Mouse (Mus musculus) lung, postnatal 25 days (tissue): Measurements from ENCODE around the gene Bmp6.

Experiments used
- DNase-seq: peaks from one replicate; pipeline ENCODE4 v3.0.0; 2022; ENCODE audit warnings: low spot score

Gene Bmp6

DNA sequence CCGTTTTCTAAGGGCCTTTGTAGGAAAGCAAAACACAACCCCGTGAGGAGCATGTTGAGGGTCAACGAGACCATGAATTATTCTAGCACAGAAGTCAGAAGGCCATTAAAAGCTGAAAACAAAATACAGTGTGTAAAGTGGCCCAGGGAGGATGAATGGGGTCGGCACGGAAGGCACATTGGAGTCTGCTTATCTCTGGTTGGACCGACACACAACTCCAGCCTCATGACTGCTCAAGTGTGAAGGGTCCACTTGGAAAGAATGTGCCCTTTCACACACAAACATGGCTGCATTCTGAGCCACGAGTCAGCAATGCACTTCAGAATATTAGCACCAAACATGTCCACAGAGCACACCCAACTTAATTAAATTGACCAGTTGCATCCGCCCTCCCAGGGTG lies 84.8 kb downstream of the Bmp6 start:
- no peak for DNase-seq

DNA sequence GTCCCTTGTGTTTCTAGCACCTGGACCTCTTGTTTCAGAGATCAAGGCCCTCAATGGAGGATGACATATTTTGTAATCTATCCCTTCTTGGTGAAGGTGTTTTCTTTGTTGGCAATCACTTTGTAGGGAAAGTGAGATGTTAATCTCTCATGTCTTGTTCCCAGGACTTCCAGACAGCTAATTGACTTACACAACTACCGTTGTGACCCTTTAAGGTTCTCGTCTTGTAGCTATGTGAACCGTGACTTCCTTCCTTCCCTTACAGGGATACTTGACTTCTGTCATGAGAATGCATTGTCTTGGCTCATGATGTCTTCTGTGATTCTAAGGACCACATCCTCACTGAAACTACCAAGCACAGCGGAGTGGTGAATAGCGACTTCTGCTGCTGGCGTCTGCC lies 85.2 kb downstream of the Bmp6 start:
- no peak for DNase-seq

DNA sequence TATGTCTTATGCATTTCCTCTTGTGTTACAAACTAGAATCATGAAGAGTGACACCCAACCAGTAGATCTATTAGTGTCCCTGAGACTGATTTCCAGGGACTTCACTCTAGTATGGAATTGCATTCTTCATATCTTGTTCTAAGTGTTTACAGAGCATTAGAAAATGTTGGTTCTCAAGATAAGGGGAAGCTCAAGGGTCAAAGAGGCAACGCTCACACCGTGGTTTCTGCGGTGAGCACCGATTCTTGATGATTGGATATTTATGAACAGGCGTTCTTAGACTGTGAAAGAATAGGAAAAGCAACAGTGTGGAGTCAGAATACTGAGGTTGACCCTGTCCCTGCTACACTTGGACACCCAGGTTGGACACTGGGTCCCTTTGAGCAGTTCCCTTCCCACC lies 89.9 kb downstream of the Bmp6 start:
- DNase-seq, result no peak

DNA sequence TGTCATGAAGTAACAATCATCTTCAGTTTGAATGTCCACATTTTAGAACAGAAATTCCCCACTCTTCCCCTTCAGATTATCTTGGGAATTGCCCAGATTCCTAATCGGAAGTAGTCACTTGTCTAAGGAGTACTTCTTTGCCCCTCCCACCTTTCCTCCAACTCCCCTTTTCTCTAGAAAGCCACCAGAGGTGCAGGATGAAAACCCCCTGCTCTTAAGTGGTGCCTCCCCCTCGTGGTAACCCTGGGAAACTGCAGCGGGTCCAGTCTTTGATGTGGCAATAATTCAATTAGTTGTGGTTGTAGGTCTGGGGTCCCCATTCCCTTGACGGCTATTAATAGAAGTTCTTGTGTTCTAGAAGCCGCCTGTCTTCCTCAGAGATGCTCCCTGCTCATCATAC lies 93.0 kb downstream of the Bmp6 start:
- peak; percentile 25 for DNase-seq

DNA sequence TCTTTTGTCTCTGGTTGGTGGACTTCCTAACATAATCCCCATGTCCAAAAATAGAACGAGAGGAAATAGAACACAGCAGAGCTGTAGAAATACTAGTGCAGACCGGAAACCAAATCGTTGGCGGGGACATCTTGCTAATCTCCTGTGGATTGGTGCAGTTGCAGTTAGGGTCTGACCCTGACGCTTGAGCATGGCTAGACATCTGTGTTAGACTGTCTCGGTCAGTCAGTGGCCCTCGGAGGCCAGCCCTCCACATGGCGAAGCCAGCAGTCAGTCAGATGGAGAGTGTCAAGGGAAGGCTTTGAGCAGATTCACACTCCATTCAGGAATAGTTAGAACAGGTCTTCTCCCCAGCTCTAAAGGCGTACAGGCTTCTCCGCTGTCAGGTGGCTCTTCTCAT lies 95.3 kb downstream of the Bmp6 start:
- no peak for DNase-seq

DNA sequence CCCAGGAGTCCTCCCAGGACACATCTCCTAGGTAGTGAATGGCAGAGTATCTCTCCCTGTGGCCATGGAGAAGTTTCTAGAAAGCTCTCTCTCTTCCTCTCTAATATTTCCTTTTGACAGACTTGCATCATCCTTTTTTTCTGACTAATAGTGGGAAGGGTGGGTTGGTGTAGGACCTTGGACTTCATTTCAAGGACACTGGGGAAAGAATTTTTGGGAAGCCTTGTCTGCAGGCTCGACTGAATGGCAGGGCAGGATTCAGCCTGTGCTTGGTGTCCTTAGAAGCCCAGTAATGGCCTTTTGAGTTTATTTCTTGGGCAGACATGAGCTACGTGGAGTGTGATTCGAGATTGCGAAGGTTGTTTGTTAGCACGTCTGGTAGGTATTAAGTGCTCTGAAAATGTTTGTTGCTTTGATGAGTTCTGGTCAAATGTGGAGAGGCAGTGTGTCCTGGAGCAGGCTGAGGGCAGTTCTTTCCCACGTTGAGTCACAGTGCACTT lies 103.7 kb downstream of the Bmp6 start:
- DNase-seq, result no peak

DNA sequence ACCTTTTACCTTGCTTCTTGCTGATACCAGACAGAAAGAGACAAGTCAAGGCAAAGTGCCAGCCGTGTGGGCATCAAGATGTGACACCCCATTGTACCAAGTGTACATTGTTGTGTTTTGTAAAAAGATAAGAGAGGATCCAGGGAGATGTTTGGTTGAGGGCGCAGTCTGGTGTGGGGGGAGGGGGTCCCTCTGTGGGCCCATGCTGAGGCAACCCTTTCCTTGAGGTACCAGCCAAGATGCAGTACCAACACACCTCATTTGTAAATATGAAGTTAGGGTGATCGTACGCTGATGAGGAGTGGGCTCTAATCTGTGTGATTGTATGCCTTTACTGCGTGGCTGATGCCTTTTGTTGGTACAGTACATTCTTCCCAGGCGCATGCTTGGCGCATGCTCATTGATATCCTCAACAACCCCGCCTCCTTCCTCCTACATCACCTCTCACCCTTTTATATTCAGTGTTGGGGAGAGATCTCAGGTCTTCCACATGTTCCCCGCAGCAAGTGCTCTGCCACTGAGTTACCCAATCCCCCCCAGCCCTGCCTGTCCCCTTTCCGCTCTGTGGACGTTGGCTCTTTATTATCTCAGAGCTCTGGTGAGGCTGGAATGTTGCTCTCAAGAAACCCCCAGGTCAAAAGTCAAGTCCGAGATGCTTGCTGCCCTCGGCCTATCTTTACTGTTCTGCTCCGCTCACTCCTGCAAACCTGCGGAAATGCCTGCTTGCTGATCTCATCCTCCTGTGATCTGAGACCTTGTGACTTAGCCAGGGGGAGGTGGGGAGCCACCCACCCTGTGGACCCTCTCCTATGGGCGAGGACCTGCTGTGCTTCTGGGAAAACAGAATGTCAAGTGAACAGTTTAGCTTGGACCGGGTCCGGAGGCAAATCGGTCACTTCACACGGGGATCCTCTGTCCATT lies 105.4 kb downstream of the Bmp6 start:
- DNase-seq, result no peak

DNA sequence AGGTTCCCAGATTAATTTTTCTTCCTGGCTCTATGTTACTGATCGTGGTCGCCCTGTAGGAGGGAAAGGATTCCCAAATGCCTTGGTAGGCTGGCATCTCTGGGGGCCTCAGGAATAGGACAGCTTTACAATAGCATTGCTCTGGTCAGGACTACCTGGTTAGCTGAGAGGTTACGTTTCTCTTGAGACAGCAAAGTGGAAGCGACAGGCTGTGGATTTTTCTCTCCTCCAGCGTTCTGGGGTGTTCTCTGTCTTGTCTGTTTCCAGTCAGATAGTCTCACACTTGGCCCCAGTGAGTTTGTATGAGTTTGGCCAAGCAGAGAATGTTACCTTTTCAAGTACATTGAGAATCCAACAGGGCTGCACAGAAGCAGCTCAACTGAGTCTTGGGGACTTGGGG lies 106.5 kb downstream of the Bmp6 start:
- no peak for DNase-seq

DNA sequence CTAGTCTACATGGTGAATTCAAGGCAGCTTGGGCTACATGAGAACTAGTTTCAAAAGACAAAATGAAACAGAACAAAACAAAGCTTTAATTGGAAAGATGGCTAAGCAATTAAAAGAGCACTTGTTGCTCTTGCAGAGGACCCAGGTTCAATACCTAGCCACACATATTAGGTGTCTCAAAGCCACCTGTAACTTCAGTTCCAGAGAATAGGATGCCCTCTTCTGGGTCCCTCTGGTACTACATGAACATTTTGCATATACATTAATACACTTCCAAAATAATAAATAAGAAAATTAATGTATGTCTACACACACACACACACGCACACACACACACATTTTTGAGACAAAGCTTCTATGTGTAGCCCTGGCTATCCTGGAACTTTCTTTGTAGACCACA lies 118.5 kb downstream of the Bmp6 start:
- no peak for DNase-seq

DNA sequence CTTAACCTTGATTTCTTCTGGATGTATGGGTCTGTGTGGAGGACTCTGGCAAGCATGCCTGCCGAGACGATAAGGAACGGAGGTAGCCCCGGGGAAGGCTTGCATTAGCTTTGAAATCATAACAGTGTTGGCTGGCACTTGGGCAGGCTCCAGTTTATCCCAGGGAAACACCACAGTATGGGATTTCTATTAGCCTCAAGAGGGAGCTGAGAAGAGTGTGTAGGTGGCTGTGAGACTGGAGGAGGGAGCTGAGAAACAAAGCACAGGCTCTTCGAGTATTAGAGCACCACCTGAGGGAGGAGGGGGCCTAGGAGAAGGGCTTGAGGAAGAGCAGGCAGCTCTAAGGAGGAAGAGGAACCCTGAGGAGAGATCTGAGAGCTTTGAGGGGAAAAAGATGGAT lies 126.0 kb downstream of the Bmp6 start:
- DNase-seq, result no peak

DNA sequence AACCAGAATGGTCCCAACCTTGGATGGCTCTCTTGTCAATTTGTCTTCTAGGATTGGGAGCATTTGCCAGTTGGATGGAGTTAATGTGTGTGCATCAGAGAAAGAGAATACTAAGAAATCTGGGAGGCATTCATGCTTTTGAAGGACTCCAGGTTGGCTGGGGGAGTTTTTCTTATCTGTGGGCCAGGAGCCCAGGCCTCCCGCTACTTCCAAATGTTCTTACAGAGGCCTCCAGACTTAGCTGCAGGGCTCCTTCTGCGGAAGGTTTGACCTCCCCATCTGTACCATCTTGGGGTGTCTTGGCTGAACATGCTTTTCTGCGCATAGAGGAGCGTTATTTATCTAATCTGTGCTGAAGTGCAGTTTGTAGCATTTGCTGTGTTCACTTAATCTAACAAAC lies 127.7 kb downstream of the Bmp6 start:
- DNase-seq, result no peak

DNA sequence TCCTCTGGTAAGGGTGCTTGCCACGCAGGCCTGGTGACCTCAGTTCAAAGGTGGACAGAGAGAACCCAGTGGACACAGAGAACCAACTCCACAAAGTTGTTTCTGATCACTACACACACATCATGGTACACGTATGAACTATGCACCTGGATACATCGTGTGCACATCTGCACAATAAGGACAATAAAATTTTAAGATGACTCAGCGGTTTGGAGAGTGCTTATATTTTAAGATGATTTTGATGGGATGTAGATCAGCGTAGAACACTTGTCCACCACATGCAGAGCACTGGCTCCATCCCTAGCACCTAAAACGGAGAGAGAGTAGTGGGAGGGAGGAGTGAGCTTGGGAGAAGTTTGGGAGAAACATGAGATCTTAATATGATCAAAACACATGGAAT lies 128.6 kb downstream of the Bmp6 start:
- no peak for DNase-seq

DNA sequence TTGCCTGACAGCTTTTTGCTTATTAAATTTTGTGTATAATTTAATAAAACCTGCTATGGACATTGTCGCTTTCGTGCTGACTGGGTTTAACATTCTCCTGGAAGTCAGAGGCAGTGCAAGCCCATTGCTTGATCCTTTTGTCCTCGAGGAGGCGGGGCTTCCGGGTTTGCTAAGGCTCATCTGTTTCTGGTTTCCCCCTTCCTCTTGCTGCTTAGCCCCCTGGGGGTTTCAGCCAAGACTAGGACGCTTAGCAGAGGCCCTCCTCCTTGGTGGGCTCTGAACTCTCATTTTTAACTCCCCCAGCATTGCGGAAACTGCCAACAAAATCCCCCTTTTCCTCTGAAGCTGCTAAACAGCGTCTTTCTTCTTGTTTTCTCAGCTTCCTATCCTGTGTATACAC lies 132.0 kb downstream of the Bmp6 start:
- no peak for DNase-seq

DNA sequence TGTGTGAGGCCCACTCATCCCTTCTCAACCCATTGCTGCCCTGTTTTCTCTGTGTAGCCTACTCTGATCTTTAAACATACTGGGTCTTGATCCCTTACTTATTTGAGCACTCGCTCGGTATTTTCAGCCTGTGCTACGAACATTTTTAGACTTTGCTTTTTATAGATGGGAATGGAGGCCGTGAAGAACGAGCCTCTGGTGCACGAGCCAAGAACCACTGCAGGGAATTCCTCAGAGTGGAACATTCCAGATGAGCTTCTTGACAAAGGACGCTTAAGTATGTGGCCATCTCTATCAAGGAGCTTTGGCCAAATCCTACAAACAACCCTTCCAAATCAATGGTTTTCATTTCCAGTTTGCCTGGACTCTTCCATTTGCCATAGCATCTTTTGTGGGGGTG lies 136.1 kb downstream of the Bmp6 start:
- no peak for DNase-seq

DNA sequence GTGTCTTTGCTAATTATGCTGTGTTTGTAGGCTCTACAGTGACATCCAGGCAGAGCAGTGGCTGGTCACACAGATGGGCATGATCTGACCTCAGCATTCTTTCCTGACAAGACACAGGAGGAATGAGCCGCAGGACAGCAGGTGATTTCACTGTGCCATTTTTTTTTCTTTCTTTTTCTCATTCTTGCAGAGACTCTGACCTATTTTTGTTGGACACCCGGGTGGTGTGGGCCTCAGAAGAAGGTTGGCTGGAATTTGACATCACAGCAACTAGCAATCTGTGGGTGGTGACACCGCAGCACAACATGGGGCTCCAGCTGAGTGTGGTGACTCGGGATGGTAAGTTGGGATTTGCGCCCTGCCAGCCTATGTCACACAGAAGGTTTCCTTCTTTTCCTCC lies 139.8 kb downstream of the Bmp6 start:
- DNase-seq, result no peak

DNA sequence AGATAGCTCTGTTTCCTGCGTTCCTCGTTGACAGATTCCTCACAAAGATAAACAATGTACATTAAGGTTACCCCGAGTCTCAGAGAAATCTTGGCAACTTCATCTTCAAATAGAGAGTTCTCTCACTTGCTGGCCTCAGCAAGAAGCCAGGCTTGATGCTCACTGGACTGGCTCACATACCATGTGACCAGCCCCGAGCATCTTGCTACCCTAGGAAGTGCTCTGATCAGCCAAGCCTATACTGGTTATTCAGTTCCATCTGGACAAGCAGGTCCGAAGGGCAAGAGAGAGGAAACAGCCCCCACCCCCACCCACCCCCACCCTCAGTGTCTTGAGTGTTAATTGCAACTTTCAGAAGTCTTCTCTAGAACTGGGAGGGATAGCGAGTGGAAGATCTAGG lies 141.9 kb downstream of the Bmp6 start:
- DNase-seq, result no peak

DNA sequence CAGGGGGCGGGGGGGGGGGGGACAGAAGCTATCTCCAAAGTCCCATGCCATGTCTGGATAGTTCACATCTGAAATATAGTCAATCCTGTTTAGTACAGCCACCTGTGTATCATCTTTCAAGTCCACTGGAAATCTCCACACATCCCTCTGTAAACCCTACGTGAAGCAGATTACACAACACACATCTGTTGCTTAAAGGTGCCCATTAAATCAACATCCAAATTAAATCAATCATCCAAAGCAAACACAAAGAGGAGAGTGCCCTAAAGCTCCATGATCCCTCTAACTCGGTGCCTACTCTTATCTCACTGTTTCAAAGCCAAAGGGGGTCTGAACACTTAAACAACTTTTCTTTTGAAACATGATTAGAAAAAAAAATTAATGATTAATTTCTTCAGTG lies 151.8 kb downstream of the Bmp6 start:
- DNase-seq, result no peak

DNA sequence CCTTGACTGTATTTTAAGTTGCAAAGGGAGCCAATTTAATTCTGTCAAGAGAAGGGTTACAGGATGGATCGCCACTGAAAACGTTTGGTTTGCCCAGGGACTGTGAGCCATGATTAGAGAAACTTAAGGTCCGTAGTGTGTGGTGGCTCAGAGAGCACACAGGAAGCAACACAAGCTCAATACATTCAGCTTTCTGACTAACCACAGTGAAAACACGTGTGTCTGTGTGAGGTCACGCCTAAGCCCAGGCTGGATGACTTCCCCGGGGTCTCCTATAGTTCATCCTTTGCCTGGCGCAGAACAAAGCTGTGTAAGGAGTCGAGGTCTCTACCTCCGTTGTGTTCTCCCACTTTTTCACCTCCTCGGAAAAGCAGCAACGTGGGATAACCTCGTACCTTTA lies 156.4 kb downstream of the Bmp6 start:
- DNase-seq, result no peak

DNA sequence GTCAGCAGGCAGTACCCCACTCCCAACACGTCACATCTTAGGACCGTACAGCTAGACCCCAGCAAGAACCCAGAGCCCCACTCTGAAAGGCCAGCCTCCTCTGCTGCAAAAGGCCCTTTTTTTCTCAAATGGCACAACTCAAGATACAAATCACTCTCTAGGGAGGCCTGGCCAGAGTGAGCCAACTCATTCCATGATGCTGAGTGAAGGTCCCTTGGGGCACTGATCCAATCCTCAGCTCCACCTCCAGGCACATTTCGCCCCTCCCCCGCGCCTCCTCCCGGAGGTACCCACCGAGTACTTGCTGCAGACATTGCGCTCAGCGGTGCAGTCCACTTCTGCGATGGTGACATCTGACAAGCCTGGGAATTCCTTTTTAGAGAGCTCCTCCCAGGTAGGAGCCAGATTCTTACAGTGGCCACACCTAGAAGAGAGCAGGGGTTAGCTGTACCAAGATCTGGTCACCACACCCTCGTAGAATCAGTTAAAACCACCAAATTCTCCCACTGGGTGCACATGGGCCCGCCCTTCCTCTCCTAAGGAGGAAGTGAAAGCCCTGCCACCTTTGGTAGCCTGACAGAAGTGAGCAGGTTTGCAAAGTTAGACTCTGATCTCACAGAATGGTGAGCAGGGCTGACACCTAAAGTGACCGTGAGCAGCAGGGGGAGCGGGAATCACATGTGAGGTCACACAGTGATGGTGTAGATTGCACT lies 158.4 kb downstream of the Bmp6 start:
- DNase-seq, result peak; percentile 62

DNA sequence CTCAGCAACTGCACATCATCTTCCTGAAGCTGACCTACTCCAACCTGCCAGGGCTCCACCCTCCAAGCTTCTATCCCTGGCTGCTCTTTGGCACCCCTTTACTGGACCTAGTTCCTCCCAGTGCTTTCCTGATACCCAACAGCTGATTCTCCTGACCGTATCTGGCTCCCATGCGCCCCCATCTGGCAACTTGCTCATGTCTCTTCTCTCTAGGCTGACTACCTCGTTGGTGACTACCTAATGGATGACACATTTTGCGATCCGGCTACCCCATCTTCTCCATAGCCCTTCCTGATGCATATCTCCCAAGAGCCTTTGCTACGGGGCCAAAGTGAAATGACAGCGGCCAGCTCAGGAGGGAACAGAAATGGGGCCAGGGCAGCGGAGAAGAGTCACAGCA lies 161.4 kb downstream of the Bmp6 start:
- no peak for DNase-seq

DNA sequence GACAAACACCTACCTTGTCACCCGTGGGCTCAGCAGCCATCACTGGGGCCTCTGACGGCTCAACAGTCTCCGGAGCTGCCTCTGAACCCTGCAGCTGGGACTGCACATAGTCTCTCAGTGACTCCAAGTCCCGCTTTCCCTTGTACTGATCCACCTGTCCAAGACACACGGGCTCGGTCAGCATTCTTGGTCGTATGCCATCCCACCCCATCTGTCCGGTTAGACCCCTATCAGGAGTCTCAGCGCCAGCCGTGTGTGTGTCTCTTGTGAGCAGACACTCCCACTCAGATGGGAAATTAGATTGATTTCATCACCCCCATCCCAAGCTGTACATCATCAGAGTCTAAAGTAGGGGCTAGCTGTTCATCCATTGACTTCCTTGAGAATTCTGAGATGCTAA lies 162.0 kb downstream of the Bmp6 start:
- DNase-seq, result no peak

DNA sequence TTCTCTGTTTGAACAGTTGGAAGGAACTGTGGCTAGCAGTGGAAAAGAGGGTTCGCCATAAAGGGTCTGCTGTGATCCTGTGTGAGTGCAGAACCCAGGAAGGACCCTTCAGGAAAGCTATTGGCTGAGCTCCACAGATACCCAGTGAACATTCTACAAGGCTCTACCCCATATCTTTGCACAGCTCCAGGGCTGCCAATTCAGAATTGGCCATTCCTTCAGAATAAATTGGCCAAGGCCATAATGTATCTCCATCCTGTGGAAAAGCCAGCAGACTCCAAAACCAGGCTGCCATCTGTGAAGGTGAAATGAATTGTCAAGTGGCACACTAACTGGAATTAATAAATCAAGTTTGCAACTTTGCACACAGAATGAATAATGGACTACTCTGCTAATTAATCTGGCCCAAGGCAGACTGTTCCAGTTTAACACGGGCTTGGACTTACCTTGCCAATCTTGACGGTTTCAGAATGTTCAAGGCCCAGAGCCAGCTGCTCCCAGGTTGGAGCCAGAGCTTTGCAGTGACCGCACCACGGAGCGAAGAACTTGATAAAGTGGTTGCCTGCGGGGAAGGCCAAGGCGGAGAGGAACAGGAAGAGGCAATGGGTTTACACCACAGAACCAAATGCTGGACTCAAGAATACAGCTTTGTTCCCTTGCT lies 164.9 kb downstream of the Bmp6 start:
- DNase-seq, result no peak

DNA sequence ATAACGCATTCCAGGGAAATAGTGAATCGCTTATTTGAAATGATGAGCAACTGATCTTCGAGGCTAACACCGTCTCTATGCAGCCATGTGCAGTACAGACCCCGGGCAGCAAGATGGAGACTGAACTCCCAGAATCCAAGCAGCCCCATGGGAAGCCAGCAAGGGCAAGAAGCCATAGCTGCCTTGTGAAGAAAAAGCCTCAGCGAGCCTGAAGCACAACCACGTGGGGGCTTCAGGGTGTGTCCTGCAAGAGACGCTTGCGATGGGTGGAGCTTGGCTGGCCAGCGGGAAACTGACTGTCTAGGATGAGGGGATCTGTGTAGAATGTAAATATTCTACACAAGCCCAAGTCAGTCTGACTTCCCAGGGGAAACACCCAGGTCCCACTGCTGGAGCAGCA lies 167.1 kb downstream of the Bmp6 start:
- peak; percentile 31 for DNase-seq
